Mouse (Mus musculus) myocyte (in vitro differentiated cells): ENCODE measurements around the gene Wfdc15a.

Source experiments
- E2F4 ChIP-seq: IDR thresholded peaks from one replicate; pipeline ENCODE4 v1.6.1; 2011; ENCODE audit warnings: mild to moderate bottlenecking, control low read depth, moderate library complexity; ENCODE audit not compliant: insufficient read depth
- POLR2A ChIP-seq: IDR thresholded peaks from one replicate; pipeline ENCODE4 v1.6.1; 2011; ENCODE audit warnings: low read depth, mild to moderate bottlenecking, control low read depth, moderate library complexity; ENCODE audit not compliant: insufficient read length
- USF1 ChIP-seq: IDR thresholded peaks from one replicate; pipeline ENCODE4 v1.6.1; 2011; ENCODE audit warnings: low read depth, mild to moderate bottlenecking, control low read depth, moderate library complexity

- TF ChIP-seq POLR2A: no peak
- no peak for TF ChIP-seq E2F4
- TF ChIP-seq USF1: no peak
Observed at GRCm38 (mm10) chr2:164177831-164178230, 22.1 kb downstream of the Wfdc15a start.
